Mouse (Mus musculus) liver, adult (tissue): ENCODE results near the gene Rsph3a.

Source experiments
- GATA4 ChIP-seq: IDR thresholded peaks from 2 replicates; pipeline ENCODE4 v1.6.1; 2014; ENCODE audit warnings: mild to moderate bottlenecking, low read length; ENCODE audit not compliant: insufficient replicate concordance

Rsph3a gene

GRCm38 (mm10) chr17:7924185-7924725 is 21.2 kb upstream of the Rsph3a start:
- TF ChIP-seq GATA4: no peak

GRCm38 (mm10) chr17:7925413-7926160 is 19.8 kb upstream of the Rsph3a start, which contains the start of gene Tagap:
TSS of gene Tagap (plus strand) at chr17:7926000.
- no peak for TF ChIP-seq GATA4

- TF ChIP-seq GATA4: no peak
Measured at GRCm38 (mm10) chr17:7927582-7928535, 17.6 kb upstream of the Rsph3a start.

GRCm38 (mm10) chr17:7928662-7929061 is 16.8 kb upstream of the Rsph3a start:
- no peak for TF ChIP-seq GATA4

GRCm38 (mm10) chr17:7929279-7929678 is 16.1 kb upstream of the Rsph3a start:
- TF ChIP-seq GATA4: no peak

GRCm38 (mm10) chr17:7931096-7931990 is 14.1 kb upstream of the Rsph3a start:
- no peak for TF ChIP-seq GATA4

- no peak for TF ChIP-seq GATA4
Measured at GRCm38 (mm10) chr17:7939640-7940039, 5.8 kb upstream of the Rsph3a start.
